Mouse (Mus musculus) liver, embryonic 12.5 days (tissue): Measurements from ENCODE around the gene Gm49387. TPM values are rescaled to one million over a fixed set of nuclear protein-coding genes. Genes with fewer than 3 reads are reported as not detected.

Source experiments
- ATAC-seq: fragments of 200-750 bp; cut with Nextera tagmentation; 2 replicates; pipeline ENCODE4 v1.8.0; 2017; ENCODE audit warnings: moderate number of reproducible peaks, mild to moderate bottlenecking, moderate library complexity
- H3K27ac ChIP-seq: fragments of 300-500 bp; sonication (generic); 2 replicates; pipeline ENCODE4 v1.5.1; 2016; ENCODE audit warnings: mild to moderate bottlenecking
- H3K27me3 ChIP-seq: fragments of 300-500 bp; sonication (generic); replicated peaks from 2 replicates; pipeline ENCODE4 v1.6.1; 2016; ENCODE audit warnings: mild to moderate bottlenecking, moderate library complexity
- H3K36me3 ChIP-seq: fragments of 300-500 bp; sonication (generic); 2 replicates; pipeline ENCODE4 v1.6.1; 2016; ENCODE audit warnings: mild to moderate bottlenecking, moderate library complexity
- H3K4me1 ChIP-seq: fragments of 300-500 bp; sonication (generic); 2 replicates; pipeline ENCODE4 v1.6.1; 2016
- H3K4me2 ChIP-seq: fragments of 300-500 bp; sonication (generic); 2 replicates; pipeline ENCODE4 v1.6.1; 2016; ENCODE audit warnings: mild to moderate bottlenecking, moderate library complexity
- H3K4me3 ChIP-seq: fragments of 300-500 bp; sonication (generic); 2 replicates; pipeline ENCODE4 v1.5.1; 2016; ENCODE audit warnings: mild to moderate bottlenecking, moderate library complexity
- H3K9ac ChIP-seq: fragments of 300-500 bp; sonication (generic); 2 replicates; pipeline ENCODE4 v1.6.1; 2016; ENCODE audit warnings: mild to moderate bottlenecking, moderate library complexity
- H3K9me3 ChIP-seq: fragments of 300-500 bp; sonication (generic); replicated peaks from 2 replicates; pipeline ENCODE4 v1.6.1; 2016; ENCODE audit warnings: mild to moderate bottlenecking, moderate library complexity
- WGBS: fragments of 180-500 bp; shearing (Covaris S2); methylation state at CpG from one replicate; pipeline ENCODE4 v1.1.7; 2016; ENCODE audit not compliant: insufficient replicate concordance; 5-methylcytosine and 5-hydroxymethylcytosine counted together
- polyA plus RNA-seq: library from polyadenylated mRNA; unstranded; fragments of >200 nt; fragmentation: Nextera tagmentation; extraction: Ambion mirVana; gene quantifications from 2 replicates; pipeline ENCODE4 v1.2.1, GENCODE M21; 2016

The Gm49387 gene
- polyA plus RNA-seq, 1 experiment from 2014 or later: 0.37 TPM

GRCm38 (mm10) chr14:31565478-31566212, 75.0 kb downstream of the Gm49387 start:
- peaks cover 28% of the 10 kb centered on the region for H3K4me1 ChIP-seq
- peaks cover 13% of the 10 kb centered on the region; the same call in 1 of the 2 replicates for H3K27me3 ChIP-seq
- no peak overlapping the region for H3K9ac ChIP-seq
- no peak for ATAC-seq
- no peaks in the 10 kb centered on the region for H3K9me3 ChIP-seq
- no peak overlapping the region for H3K4me3 ChIP-seq
- no peaks in the 10 kb centered on the region for H3K36me3 ChIP-seq
- no peak overlapping the region for H3K4me2 ChIP-seq
- 69% methylated on average over 9 of the region's 9 CpGs for WGBS
- H3K27ac ChIP-seq: no peak overlapping the region

DNA sequence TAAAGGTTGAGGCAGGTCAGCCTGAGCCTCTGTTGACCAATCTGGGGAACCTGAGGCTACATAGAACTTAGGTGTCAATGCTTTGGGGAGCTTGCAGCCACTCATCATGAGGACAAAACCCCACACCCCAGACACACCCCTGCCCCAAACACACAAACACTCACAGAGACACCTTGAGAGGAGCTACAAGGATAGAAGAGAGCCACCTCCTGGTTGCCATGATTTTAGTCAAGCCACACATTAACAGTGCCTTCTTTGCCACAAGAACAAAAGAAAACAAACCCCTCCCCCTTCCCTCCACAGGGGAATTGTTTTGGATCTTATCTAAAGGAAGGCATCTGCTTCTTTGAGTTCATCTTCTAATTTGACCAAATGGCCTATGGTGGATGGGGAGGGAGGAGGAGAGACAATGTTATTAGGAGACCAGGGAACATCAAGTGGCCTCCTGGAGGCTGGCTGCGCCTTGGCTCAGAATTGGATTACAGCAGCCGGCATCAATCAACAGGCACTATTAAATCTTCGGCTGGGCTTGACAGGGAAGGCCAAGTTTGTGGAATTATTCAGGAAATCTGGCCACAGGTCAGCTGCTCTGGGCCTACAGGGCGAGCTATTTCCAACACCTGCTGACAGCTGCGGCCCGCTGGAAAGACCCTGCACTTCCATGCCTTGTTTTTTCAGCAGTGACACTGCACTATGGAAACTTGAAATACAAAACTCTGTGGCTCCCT, 76.1 kb downstream of the Gm49387 start:
- no peak for ATAC-seq
- peaks cover 15% of the 10 kb centered on the region; the same call in 1 of the 2 replicates for H3K27me3 ChIP-seq
- H3K27ac ChIP-seq: no peak overlapping the region
- no peak overlapping the region for H3K9ac ChIP-seq
- no peaks in the 10 kb centered on the region for H3K9me3 ChIP-seq
- H3K4me2 ChIP-seq: no peak overlapping the region
- no peaks in the 10 kb centered on the region for H3K36me3 ChIP-seq
- no peak overlapping the region for H3K4me3 ChIP-seq
- WGBS: 57% methylated on average over 6 of the region's 6 CpGs
- H3K4me1 ChIP-seq: peaks cover 18% of the 10 kb centered on the region

DNA sequence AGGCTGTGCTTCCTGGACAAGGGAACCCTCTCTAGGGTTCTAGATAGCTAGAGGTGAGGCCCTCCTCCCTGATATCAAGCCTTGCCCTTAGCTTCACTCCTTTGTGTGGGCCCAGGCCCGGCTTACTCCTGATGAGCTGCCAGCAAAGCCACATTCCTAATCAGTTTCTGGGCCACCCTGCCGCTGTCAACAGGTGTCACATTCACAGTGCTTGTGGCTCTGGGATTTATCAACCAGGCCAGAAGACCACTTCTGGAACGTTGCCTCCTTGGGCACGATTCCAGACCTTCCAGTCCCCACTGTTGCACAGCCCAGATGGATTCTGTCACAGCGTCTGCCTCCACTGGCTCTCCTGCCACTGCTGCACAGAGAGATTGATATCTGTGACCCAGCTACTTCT, 79.8 kb downstream of the Gm49387 start:
- Histone ChIP-seq H3K4me2 (no peak overlapping the region), H3K4me3 (no peak overlapping the region), H3K9ac (0 out of 2 replicates have a peak overlapping the region, but pooled peaks have one; percentile 0), H3K27ac (no peak overlapping the region), H3K9me3 (no peaks in the 10 kb centered on the region), H3K4me1 (peaks cover 12% of the 10 kb centered on the region), H3K27me3 (peaks cover 22% of the 10 kb centered on the region), H3K36me3 (no peaks in the 10 kb centered on the region)
- WGBS: 26% methylated on average over 5 of the region's 5 CpGs
- no peak for ATAC-seq

DNA sequence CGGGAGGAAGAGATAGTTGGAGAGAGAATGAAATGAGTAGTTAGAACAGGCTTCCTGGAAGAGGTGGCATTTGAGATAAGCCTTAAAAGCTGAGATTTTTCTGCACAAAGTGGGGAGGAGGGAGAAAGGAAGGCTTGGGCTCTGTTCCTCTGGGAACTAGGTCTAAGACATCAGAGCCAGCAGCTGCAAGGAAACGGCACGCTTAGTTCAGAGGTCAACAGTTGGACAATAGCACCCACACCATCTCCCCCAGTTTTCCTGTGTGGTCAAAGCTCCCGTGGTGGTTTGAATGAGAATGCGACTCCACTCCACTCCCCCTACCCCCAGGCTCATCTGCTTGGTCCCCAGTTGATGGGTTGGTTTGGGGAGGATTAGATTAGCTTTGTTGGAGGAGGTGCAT, 81.5 kb downstream of the Gm49387 start:
- Histone ChIP-seq H3K27me3 (peaks cover 22% of the 10 kb centered on the region), H3K4me1 (peaks cover 9% of the 10 kb centered on the region; the same call in 1 of the 2 replicates), H3K36me3 (no peaks in the 10 kb centered on the region), H3K4me2 (no peak overlapping the region), H3K9me3 (no peaks in the 10 kb centered on the region), H3K9ac (no peak overlapping the region), H3K4me3 (no peak overlapping the region), H3K27ac (no peak overlapping the region)
- ATAC-seq: no peak
- 34% methylated on average over 5 of the region's 5 CpGs for WGBS

GRCm38 (mm10) chr14:31557784-31558183, 82.9 kb downstream of the Gm49387 start:
- H3K4me1 ChIP-seq: peaks cover 9% of the 10 kb centered on the region; the same call in 1 of the 2 replicates
- no peaks in the 10 kb centered on the region for H3K36me3 ChIP-seq
- H3K27ac ChIP-seq: no peak overlapping the region
- WGBS: 61% methylated on average over 9 of the region's 9 CpGs
- ATAC-seq: no peak
- no peak overlapping the region for H3K9ac ChIP-seq
- H3K9me3 ChIP-seq: no peaks in the 10 kb centered on the region
- H3K4me2 ChIP-seq: no peak overlapping the region
- H3K27me3 ChIP-seq: peaks cover 22% of the 10 kb centered on the region
- no peak overlapping the region for H3K4me3 ChIP-seq

DNA sequence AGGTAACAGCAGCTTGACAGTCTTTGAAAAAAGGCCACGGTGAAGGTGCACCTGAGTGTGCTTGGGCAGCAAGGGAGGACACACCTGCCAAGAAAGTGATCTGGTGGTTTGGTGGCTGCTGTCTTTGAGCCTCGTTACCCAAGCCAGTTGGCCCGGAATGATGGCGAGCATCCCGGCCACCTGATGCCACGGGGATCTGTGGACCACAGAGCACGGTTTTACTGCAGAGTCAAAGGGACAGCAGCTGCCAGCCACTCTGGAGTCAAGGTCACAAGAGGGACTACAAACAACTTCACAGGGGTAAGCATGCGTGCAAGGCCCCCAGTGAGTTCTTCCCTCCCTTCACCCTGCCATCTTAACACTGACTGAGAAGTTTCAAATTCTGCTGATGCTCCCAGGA, 83.4 kb downstream of the Gm49387 start:
- H3K27me3 ChIP-seq: peaks cover 20% of the 10 kb centered on the region
- H3K9ac ChIP-seq: no peak overlapping the region
- H3K4me3 ChIP-seq: no peak overlapping the region
- H3K4me1 ChIP-seq: peaks cover 9% of the 10 kb centered on the region; the same call in 1 of the 2 replicates
- H3K36me3 ChIP-seq: no peaks in the 10 kb centered on the region
- H3K9me3 ChIP-seq: no peaks in the 10 kb centered on the region
- no peak overlapping the region for H3K27ac ChIP-seq
- WGBS: 74% methylated on average over 8 of the region's 8 CpGs
- H3K4me2 ChIP-seq: no peak overlapping the region
- ATAC-seq: no peak

- Histone ChIP-seq H3K4me2 (no peak overlapping the region), H3K9me3 (no peaks in the 10 kb centered on the region), H3K36me3 (no peaks in the 10 kb centered on the region), H3K4me3 (no peak overlapping the region), H3K27ac (no peak overlapping the region), H3K9ac (no peak overlapping the region), H3K4me1 (peaks cover 9% of the 10 kb centered on the region; the same call in 1 of the 2 replicates), H3K27me3 (peaks cover 14% of the 10 kb centered on the region; the same call in 1 of the 2 replicates)
- no peak for ATAC-seq
- 56% methylated on average over 9 of the region's 9 CpGs for WGBS
Observed at GRCm38 (mm10) chr14:31556526-31557260, 84.0 kb downstream of the Gm49387 start.

DNA sequence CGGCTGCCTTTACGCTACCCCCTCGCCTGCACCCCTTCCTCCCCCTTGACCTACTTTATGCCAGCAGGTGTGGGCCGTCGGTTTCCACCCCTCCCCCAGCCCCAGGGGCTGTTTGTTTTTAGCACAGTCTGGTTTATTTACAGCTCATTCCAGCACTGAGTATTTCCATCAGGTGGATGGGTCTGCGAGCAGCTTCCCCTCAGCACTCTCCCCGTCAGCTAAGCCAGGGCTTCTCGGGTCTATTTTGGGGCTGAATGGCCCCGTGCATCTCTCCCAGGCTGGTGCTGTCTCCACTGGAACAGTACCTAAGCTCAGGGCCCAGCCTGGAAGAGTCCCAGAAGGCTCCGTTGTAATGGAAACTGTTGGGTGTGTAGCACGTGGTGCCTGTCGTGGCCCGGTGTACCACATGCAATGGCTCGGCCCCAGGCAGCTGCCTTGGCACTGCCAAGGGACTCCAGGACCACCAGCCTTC, 84.7 kb downstream of the Gm49387 start:
- no peak for ATAC-seq
- WGBS: 63% methylated on average over 14 of the region's 14 CpGs
- Histone ChIP-seq H3K9me3 (no peaks in the 10 kb centered on the region), H3K9ac (no peak overlapping the region), H3K4me1 (peaks cover 8% of the 10 kb centered on the region; the same call in 1 of the 2 replicates), H3K4me3 (no peak overlapping the region), H3K27me3 (peaks cover 12% of the 10 kb centered on the region; the same call in 1 of the 2 replicates), H3K4me2 (no peak overlapping the region), H3K36me3 (no peaks in the 10 kb centered on the region), H3K27ac (no peak overlapping the region)

DNA sequence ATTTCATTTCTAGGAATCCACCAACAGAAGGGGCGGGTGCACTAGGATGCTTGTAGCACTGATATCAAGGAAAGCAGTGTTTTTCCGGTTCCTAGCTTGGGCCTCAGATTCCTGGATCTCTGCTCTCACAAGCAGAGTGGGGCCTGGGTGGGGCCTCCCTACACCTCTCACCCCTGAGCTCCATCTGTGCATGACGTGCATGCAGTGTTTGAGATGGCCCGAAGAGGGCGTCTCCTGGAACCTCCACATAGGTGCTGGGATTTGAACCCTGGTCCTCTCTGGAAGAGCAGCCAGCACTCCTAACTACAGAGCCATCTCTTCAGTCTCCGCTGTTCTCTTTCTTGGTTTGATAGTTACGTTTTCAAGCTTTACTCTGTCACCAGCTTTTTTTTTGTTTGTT, 85.7 kb downstream of the Gm49387 start:
- no peaks in the 10 kb centered on the region for H3K9me3 ChIP-seq
- H3K9ac ChIP-seq: no peak overlapping the region
- no peak overlapping the region for H3K4me2 ChIP-seq
- H3K36me3 ChIP-seq: no peaks in the 10 kb centered on the region
- 0 out of 2 replicates have a peak, but pooled peaks cover 4% of the 10 kb centered on the region for H3K4me1 ChIP-seq
- ATAC-seq: no peak
- WGBS: 65% methylated on average over 7 of the region's 7 CpGs
- peaks cover 6% of the 10 kb centered on the region; the same call in 1 of the 2 replicates for H3K27me3 ChIP-seq
- H3K4me3 ChIP-seq: no peak overlapping the region
- H3K27ac ChIP-seq: no peak overlapping the region

- ATAC-seq: no peak
Observed at GRCm38 (mm10) chr14:31543885-31544442, 96.7 kb downstream of the Gm49387 start.

GRCm38 (mm10) chr14:31537298-31537697, 103.4 kb downstream of the Gm49387 start:
- no peak overlapping the region for H3K4me3 ChIP-seq
- no peaks in the 10 kb centered on the region for H3K9me3 ChIP-seq
- ATAC-seq: no peak
- H3K9ac ChIP-seq: no peak overlapping the region
- H3K27ac ChIP-seq: no peak overlapping the region
- WGBS: 55% methylated on average over 6 of the region's 6 CpGs
- H3K27me3 ChIP-seq: 0 out of 2 replicates have a peak, but pooled peaks cover 3% of the 10 kb centered on the region
- H3K4me1 ChIP-seq: 0 out of 2 replicates have a peak, but pooled peaks cover under 1% of the 10 kb centered on the region
- no peak overlapping the region for H3K4me2 ChIP-seq
- H3K36me3 ChIP-seq: no peaks in the 10 kb centered on the region

More at GRCm38 (mm10) chr14:31543885-31544442, 96.7 kb downstream of the Gm49387 start:
- no peak overlapping the region for H3K9ac ChIP-seq
- H3K27ac ChIP-seq: no peak overlapping the region
- 0 out of 2 replicates have a peak, but pooled peaks cover 4% of the 10 kb centered on the region for H3K4me1 ChIP-seq
- H3K9me3 ChIP-seq: no peaks in the 10 kb centered on the region
- H3K4me3 ChIP-seq: no peak overlapping the region
- peaks cover 12% of the 10 kb centered on the region; the same call in 1 of the 2 replicates for H3K27me3 ChIP-seq
- H3K36me3 ChIP-seq: no peaks in the 10 kb centered on the region
- WGBS: 74% methylated on average over 11 of the region's 11 CpGs
- no peak overlapping the region for H3K4me2 ChIP-seq
